Mouse (Mus musculus): ENCODE data around the gene Olfr869. TPM values are rescaled to one million over a fixed set of nuclear protein-coding genes. Genes with fewer than 3 reads are reported as not detected.

Olfr869 gene
- not detected in 2 replicates for polyA plus RNA-seq (2015; fragmentation: Nextera tagmentation; extraction: Ambion mirVana)

- Histone ChIP-seq H3K4me3 (replicated peaks) (no peak within 1 kb of the TSS), H3K4me2 (no peak within 1 kb of the TSS), H3K27me3 (no peaks in the 10 kb centered on the region), H3K4me1 (no peaks in the 10 kb centered on the region), H3K9ac (no peak within 1 kb of the TSS), H3K27ac (no peak within 1 kb of the TSS), H3K9me3 (replicated peaks) (no peaks in the 10 kb centered on the region), H3K36me3 (no peaks in the 10 kb centered on the region)
- 78% methylated on average over 2 of the region's 2 CpGs for WGBS
- ATAC-seq (replicated peaks; ENCODE audit: low FRiP score): no peak
These were observed at the start of gene Olfr869 for GRCm38 (mm10) chr9:20128709-20129108. Gene Olfr869 (plus strand): TSS chr9:20129009.

GRCm38 (mm10) chr9:20098326-20098725 lies 30.5 kb upstream of the Olfr869 start, which contains the start of gene Olfr868:
Gene Olfr868 (plus strand): TSS chr9:20098626.
- Histone ChIP-seq H3K4me2 (no peak within 1 kb of the TSS), H3K4me3 (replicated peaks) (no peak within 1 kb of the TSS), H3K27ac (no peak within 1 kb of the TSS), H3K9ac (no peak within 1 kb of the TSS), H3K36me3 (no peaks in the 10 kb centered on the region), H3K27me3 (no peaks in the 10 kb centered on the region), H3K9me3 (replicated peaks) (peaks cover 3% of the 10 kb centered on the region), H3K4me1 (no peaks in the 10 kb centered on the region)
- 40% methylated on average over 2 of the region's 2 CpGs for WGBS
- no peak for ATAC-seq (replicated peaks; ENCODE audit: low FRiP score)

GRCm38 (mm10) chr9:20149706-20150105 lies 20.9 kb downstream of the Olfr869 start:
- no peak for ATAC-seq (replicated peaks; ENCODE audit: low FRiP score)
- no peaks in the 10 kb centered on the region for H3K27me3 ChIP-seq
- no peak overlapping the region for H3K9ac ChIP-seq
- H3K9me3 ChIP-seq (replicated peaks): no peaks in the 10 kb centered on the region; the same call in 1 of the 2 replicates
- H3K4me2 ChIP-seq: no peak overlapping the region
- H3K4me3 ChIP-seq (replicated peaks): no peak overlapping the region
- WGBS: 87% methylated on average over 3 of the region's 3 CpGs
- H3K4me1 ChIP-seq: no peaks in the 10 kb centered on the region
- H3K36me3 ChIP-seq: no peaks in the 10 kb centered on the region
- H3K27ac ChIP-seq: no peak overlapping the region

GRCm38 (mm10) chr9:20173957-20174356 lies 45.1 kb downstream of the Olfr869 start, which contains the start of gene Olfr870:
Gene Olfr870 (minus strand): TSS chr9:20174057.
- Histone ChIP-seq H3K9me3 (replicated peaks) (0 out of 2 replicates have a peak, but pooled peaks cover 4% of the 10 kb centered on the region), H3K4me1 (no peaks in the 10 kb centered on the region), H3K27ac (no peak within 1 kb of the TSS), H3K4me2 (no peak within 1 kb of the TSS), H3K27me3 (no peaks in the 10 kb centered on the region), H3K36me3 (no peaks in the 10 kb centered on the region), H3K9ac (no peak within 1 kb of the TSS), H3K4me3 (replicated peaks) (no peak within 1 kb of the TSS)
- 76% methylated on average over 2 of the region's 2 CpGs for WGBS
- no peak for ATAC-seq (replicated peaks; ENCODE audit: low FRiP score)

GRCm38 (mm10) chr9:20179463-20179862 lies 50.7 kb downstream of the Olfr869 start:
- 72% methylated on average over 5 of the region's 5 CpGs for WGBS
- Histone ChIP-seq H3K27ac (no peak overlapping the region), H3K36me3 (no peaks in the 10 kb centered on the region), H3K4me2 (no peak overlapping the region), H3K27me3 (no peaks in the 10 kb centered on the region), H3K9ac (no peak overlapping the region), H3K4me3 (replicated peaks) (no peak overlapping the region), H3K4me1 (no peaks in the 10 kb centered on the region), H3K9me3 (replicated peaks) (0 out of 2 replicates have a peak, but pooled peaks cover 10% of the 10 kb centered on the region)
- ATAC-seq (replicated peaks; ENCODE audit: low FRiP score): no peak

Other genes with a start within 250 kb of the Olfr869 start
- not detected in 2 replicates for gene Olfr862, start 241.0 kb upstream of the Olfr869 start, polyA plus RNA-seq (2015; fragmentation: Nextera tagmentation; extraction: Ambion mirVana)
- 0.23 and 0.32 TPM in 2 replicates for gene Olfr77, start 212.1 kb upstream of the Olfr869 start, polyA plus RNA-seq (2015; fragmentation: Nextera tagmentation; extraction: Ambion mirVana)
- gene Olfr866, start 101.0 kb upstream of the Olfr869 start, polyA plus RNA-seq (2015; fragmentation: Nextera tagmentation; extraction: Ambion mirVana): not detected in 2 replicates
- gene Olfr867, start 71.4 kb upstream of the Olfr869 start, polyA plus RNA-seq (2015; fragmentation: Nextera tagmentation; extraction: Ambion mirVana): not detected in 2 replicates
- not detected in 2 replicates for gene Olfr868, start 30.4 kb upstream of the Olfr869 start, polyA plus RNA-seq (2015; fragmentation: Nextera tagmentation; extraction: Ambion mirVana)
- gene Olfr870, start 45.0 kb downstream of the Olfr869 start, polyA plus RNA-seq (2015; fragmentation: Nextera tagmentation; extraction: Ambion mirVana): not detected in 2 replicates
- not detected in 2 replicates for gene Olfr871, start 83.2 kb downstream of the Olfr869 start, polyA plus RNA-seq (2015; fragmentation: Nextera tagmentation; extraction: Ambion mirVana)
- not detected in 2 replicates for gene Olfr872, start 108.1 kb downstream of the Olfr869 start, polyA plus RNA-seq (2015; fragmentation: Nextera tagmentation; extraction: Ambion mirVana)
- gene Olfr39, start 153.3 kb downstream of the Olfr869 start, polyA plus RNA-seq (2015; fragmentation: Nextera tagmentation; extraction: Ambion mirVana): not detected in 2 replicates
- not detected in 2 replicates for gene Olfr873, start 169.5 kb downstream of the Olfr869 start, polyA plus RNA-seq (2015; fragmentation: Nextera tagmentation; extraction: Ambion mirVana)
- not detected in 2 replicates for gene Olfr18, start 207.1 kb downstream of the Olfr869 start, polyA plus RNA-seq (2015; fragmentation: Nextera tagmentation; extraction: Ambion mirVana)